Mouse (Mus musculus) neural tube, embryonic 14.5 days (tissue): ENCODE measurements at regions not wholly inside any gene's neighbourhood (a gene's known extent, or its start where the extent isn't known, plus 50 kb on each side); places are given as distances from the start of the nearest gene placed in this dataset.

ENCODE experiments used
- ATAC-seq: fragments of 200-750 bp; cut with Nextera tagmentation; 2 replicates; pipeline ENCODE4 v1.8.0; 2017; ENCODE audit warnings: low read depth, mild to moderate bottlenecking, moderate TSS enrichment, moderate library complexity
- H3K27ac ChIP-seq: fragments of 300-500 bp; sonication (generic); 2 replicates; pipeline ENCODE4 v1.5.1; 2014; ENCODE audit warnings: low read depth, mild to moderate bottlenecking, control low read depth, low read length, moderate library complexity, mixed read lengths
- H3K27me3 ChIP-seq: fragments of 300-500 bp; sonication (generic); 2 replicates; pipeline ENCODE4 v1.6.1; 2014; ENCODE audit warnings: low read length; ENCODE audit not compliant: control insufficient read depth, insufficient read depth
- H3K36me3 ChIP-seq: fragments of 300-500 bp; sonication (generic); 2 replicates; pipeline ENCODE4 v1.6.1; 2014; ENCODE audit warnings: low read length, mixed read lengths; ENCODE audit not compliant: control insufficient read depth, insufficient read depth
- H3K4me1 ChIP-seq: fragments of 300-500 bp; sonication (generic); 2 replicates; pipeline ENCODE4 v1.6.1; 2014; ENCODE audit warnings: low read length; ENCODE audit not compliant: control insufficient read depth, insufficient read depth
- H3K4me2 ChIP-seq: fragments of 300-500 bp; sonication (generic); 2 replicates; pipeline ENCODE4 v1.6.1; 2014; ENCODE audit warnings: mild to moderate bottlenecking, low read depth, low read length, control low read depth
- H3K4me3 ChIP-seq: fragments of 300-500 bp; sonication (generic); 2 replicates; pipeline ENCODE4 v1.5.1; 2014; ENCODE audit warnings: low read depth, low read length, control low read depth, mixed read lengths
- H3K9ac ChIP-seq: fragments of 300-500 bp; sonication (generic); replicated peaks from 2 replicates; pipeline ENCODE4 v1.6.1; 2014; ENCODE audit warnings: low read depth, mild to moderate bottlenecking, control low read depth, low read length, mixed read lengths
- H3K9me3 ChIP-seq: fragments of 300-500 bp; sonication (generic); 2 replicates; pipeline ENCODE4 v1.6.1; 2016; ENCODE audit warnings: low read length; ENCODE audit not compliant: control insufficient read depth
- WGBS: fragments of 180-500 bp; shearing (Covaris S2); extraction: QIAGEN DNeasy Blood & Tissue Kit; methylation state at CpG from one replicate; pipeline ENCODE4 v1.1.7; 2014; 5-methylcytosine and 5-hydroxymethylcytosine counted together

- Histone ChIP-seq H3K4me1 (0 out of 2 replicates have a peak, but pooled peaks cover 10% of the 10 kb centered on the region), H3K36me3 (no peaks in the 10 kb centered on the region), H3K9ac (peak overlapping the region; percentile 29; the same call in 1 of the 2 replicates), H3K9me3 (no peaks in the 10 kb centered on the region), H3K27me3 (no peaks in the 10 kb centered on the region), H3K4me3 (no peak overlapping the region), H3K27ac (peak overlapping the region; percentile 62), H3K4me2 (peak overlapping the region; percentile 38)
- 37% methylated on average over 14 of the region's 14 CpGs for WGBS
- ATAC-seq: peak; percentile 80
Measured at GRCm38 (mm10) chr16:70881098-70881850, 567.5 kb downstream of the Gbe1 start.

- WGBS: 69% methylated on average over 5 of the region's 5 CpGs
- H3K27me3 ChIP-seq: no peaks in the 10 kb centered on the region
- no peak overlapping the region for H3K4me3 ChIP-seq
- ATAC-seq: no peak
- H3K9me3 ChIP-seq: no peaks in the 10 kb centered on the region
- H3K9ac ChIP-seq: no peak overlapping the region
- no peaks in the 10 kb centered on the region for H3K4me1 ChIP-seq
- no peak overlapping the region for H3K27ac ChIP-seq
- no peak overlapping the region for H3K4me2 ChIP-seq
- no peaks in the 10 kb centered on the region for H3K36me3 ChIP-seq
Measured at GRCm38 (mm10) chr16:70900085-70900484, 586.3 kb downstream of the Gbe1 start.

GRCm38 (mm10) chr16:70920047-70920446, 606.3 kb downstream of the Gbe1 start:
- ATAC-seq: no peak
- no peaks in the 10 kb centered on the region for H3K36me3 ChIP-seq
- no peak overlapping the region for H3K9ac ChIP-seq
- no peaks in the 10 kb centered on the region for H3K9me3 ChIP-seq
- no peak overlapping the region for H3K27ac ChIP-seq
- no peaks in the 10 kb centered on the region for H3K27me3 ChIP-seq
- no peak overlapping the region for H3K4me2 ChIP-seq
- no peaks in the 10 kb centered on the region for H3K4me1 ChIP-seq
- H3K4me3 ChIP-seq: no peak overlapping the region

- no peak overlapping the region for H3K4me2 ChIP-seq
- no peak overlapping the region for H3K9ac ChIP-seq
- ATAC-seq: no peak
- no peaks in the 10 kb centered on the region for H3K27me3 ChIP-seq
- no peaks in the 10 kb centered on the region for H3K4me1 ChIP-seq
- H3K4me3 ChIP-seq: no peak overlapping the region
- H3K9me3 ChIP-seq: no peaks in the 10 kb centered on the region
- 58% methylated on average over 1 of the region's 1 CpGs for WGBS
- no peaks in the 10 kb centered on the region for H3K36me3 ChIP-seq
- H3K27ac ChIP-seq: no peak overlapping the region
Measured at GRCm38 (mm10) chr16:70929651-70930050, 615.9 kb downstream of the Gbe1 start.

- Histone ChIP-seq H3K4me1 (no peaks in the 10 kb centered on the region), H3K9ac (no peak overlapping the region), H3K4me2 (no peak overlapping the region), H3K9me3 (no peaks in the 10 kb centered on the region), H3K27me3 (no peaks in the 10 kb centered on the region), H3K27ac (no peak overlapping the region), H3K4me3 (no peak overlapping the region), H3K36me3 (no peaks in the 10 kb centered on the region)
- no peak for ATAC-seq
Measured at GRCm38 (mm10) chr16:70935959-70936358, 622.2 kb downstream of the Gbe1 start.

GRCm38 (mm10) chr16:70952937-70953336, 639.2 kb downstream of the Gbe1 start:
- WGBS: 90% methylated on average over 2 of the region's 2 CpGs
- H3K4me1 ChIP-seq: no peaks in the 10 kb centered on the region
- no peak for ATAC-seq
- no peak overlapping the region for H3K4me3 ChIP-seq
- H3K27ac ChIP-seq: no peak overlapping the region
- no peak overlapping the region for H3K4me2 ChIP-seq
- no peak overlapping the region for H3K9ac ChIP-seq
- H3K36me3 ChIP-seq: no peaks in the 10 kb centered on the region
- H3K9me3 ChIP-seq: no peaks in the 10 kb centered on the region
- no peaks in the 10 kb centered on the region for H3K27me3 ChIP-seq
